Mouse (Mus musculus) frontal cortex, adult (tissue): ENCODE measurements around the gene Trim71.

ENCODE experiments used
- ATAC-seq: cut with Nextera tagmentation; 2 replicates; pipeline ENCODE4 v1.9.2; 2017; ENCODE audit warnings: mild to moderate bottlenecking, moderate library complexity, mixed read lengths; ENCODE audit not compliant: low TSS enrichment

Gene Trim71

GRCm38 (mm10) chr9:114563761-114564606, at the start of gene Trim71:
Gene Trim71 (minus strand): TSS chr9:114564369.
- peak; percentile 77 for ATAC-seq

DNA sequence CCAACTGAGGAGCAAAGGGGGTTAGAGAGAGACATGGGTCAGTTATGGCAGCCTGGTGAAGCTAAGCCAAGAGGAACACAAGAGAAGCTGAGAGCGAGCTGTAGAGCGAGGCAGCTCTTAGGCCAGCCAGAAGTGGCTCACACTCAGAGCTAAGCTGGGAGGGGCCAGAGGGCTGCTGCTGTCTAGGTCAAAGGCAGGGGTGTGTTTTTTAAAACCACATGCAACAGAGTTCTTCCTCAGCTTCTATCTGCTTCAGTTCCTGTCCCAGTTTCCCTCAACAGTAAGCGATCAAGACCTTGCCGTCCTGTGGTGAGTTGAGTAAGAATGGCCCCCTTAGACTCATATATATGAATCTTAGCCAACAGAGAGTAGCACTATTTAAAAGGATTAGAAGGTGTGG, 48.9 kb upstream of the Trim71 start:
- ATAC-seq = no peak

DNA sequence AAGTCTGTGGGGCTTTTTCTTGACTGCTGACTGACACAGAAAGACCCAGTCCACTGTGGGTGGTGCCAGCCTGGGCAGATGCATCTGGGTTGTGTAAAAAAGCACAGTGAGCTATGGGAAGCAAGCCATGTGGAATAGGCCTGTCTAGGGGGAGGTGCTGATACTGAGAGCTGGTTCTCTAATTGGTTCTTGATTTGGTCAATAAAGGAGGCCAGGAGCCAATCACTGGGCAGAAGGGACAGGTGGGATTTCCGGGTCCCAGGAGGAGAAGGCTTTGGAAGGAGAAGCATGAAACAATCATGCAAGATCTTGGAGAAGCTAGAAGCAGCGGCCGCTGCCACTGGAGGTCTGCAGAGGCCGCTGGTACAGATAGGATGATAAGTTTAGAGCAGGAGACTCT, 48.4 kb upstream of the Trim71 start:
- no peak for ATAC-seq

DNA sequence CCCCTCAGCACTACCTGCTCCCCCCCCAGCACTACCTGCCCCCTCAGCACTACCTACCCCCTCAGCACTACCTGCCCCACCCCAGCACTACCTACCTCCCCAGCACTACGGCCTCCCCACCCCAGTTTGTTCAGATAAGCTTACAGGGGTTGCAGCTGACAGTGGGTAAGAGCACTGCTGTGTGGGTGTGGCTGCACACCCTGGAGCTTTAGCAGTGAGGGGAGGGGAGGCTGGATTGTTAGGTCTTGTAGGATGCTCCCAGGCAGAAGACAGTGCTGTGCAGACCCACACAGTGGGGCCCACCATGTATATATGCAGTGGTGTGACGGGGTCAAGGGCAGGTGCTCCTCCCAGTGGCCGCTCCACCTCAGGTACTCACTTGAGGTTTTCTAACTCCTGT, 46.1 kb upstream of the Trim71 start:
- no peak for ATAC-seq

- ATAC-seq = no peak
Observed at GRCm38 (mm10) chr9:114603876-114604540, 39.8 kb upstream of the Trim71 start.

DNA sequence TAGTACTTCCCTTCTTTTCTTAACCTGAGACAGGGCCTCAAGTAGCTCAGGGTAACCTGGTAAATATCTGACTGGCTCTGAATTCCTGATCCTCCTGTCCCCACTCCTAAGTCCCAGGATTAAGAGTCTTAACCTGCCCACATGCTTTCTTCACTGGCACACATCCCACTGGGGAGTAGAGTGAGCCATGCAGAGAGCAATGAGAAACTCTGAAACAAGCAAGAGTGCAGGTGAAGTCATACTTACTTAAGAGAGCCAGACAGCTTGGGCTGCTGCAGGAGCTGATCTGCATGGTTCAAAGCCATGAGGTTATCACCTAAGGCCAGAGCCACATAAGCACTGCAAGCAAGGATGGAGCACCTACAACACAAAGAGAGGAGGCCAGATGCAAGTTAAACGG, 36.9 kb upstream of the Trim71 start:
- ATAC-seq = no peak

DNA sequence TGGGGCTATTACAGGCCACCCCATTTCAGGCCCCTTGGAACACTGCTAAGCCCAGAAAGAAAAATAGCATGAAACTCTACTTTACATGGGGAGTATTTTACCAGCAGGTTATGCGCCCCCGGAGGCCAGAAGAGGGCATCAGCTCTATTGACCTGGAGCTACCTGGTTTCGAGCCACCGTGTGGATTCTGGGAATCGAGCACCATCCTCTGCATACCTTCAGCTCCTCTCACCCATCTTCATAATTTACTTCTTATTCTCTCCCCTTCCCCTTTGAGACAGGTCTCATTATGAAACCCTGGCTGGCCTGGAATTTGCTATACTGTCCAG, 20.8 kb upstream of the Trim71 start:
- no peak for ATAC-seq

GRCm38 (mm10) chr9:114584183-114585016, 20.2 kb upstream of the Trim71 start:
- ATAC-seq = no peak

- ATAC-seq = peak; percentile 78
Observed at GRCm38 (mm10) chr9:114583812-114584182, 19.6 kb upstream of the Trim71 start.

DNA sequence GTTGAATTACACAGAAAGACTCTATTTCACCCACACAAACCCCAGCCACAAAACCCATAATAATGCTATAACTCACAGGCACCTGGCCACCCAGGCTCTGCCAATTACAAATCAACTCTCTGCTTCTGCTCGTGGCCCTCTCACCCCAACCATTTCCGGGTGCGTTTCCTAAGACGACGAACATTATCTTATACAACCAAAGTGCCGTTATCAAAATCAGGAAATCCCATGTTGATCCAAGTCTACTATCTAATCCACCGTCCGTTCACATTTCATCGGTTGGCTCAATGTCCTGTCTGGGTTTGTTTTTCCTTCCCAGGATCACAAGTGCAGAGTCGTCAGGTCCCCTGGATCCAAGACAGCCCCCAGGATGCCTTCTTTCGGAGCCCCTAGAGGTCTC, 14.5 kb upstream of the Trim71 start:
- ATAC-seq = no peak

- ATAC-seq = no peak
Observed at GRCm38 (mm10) chr9:114576001-114576400, 11.8 kb upstream of the Trim71 start.

DNA sequence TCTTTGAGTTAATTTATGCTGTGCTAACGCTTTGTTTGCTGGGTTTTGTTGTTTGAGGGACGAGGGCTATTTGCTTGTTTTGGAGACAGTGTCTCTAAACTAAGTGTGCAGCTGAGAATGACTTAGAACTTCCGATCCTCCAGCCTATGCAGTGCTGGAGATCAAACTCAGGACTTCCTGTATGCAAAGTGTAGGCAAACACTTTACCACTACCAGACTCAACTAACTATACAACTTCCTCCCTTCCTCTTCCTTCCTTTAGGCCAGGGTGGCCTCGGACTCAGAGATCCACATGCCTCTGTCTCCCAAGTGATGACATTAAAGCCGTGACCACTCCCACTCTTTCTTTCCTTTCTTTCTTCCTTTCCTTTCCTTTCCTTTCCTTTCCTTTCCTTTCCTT, 9.4 kb upstream of the Trim71 start:
- no peak for ATAC-seq

- no peak for ATAC-seq
Observed at GRCm38 (mm10) chr9:114568682-114569474, 4.7 kb upstream of the Trim71 start.

DNA sequence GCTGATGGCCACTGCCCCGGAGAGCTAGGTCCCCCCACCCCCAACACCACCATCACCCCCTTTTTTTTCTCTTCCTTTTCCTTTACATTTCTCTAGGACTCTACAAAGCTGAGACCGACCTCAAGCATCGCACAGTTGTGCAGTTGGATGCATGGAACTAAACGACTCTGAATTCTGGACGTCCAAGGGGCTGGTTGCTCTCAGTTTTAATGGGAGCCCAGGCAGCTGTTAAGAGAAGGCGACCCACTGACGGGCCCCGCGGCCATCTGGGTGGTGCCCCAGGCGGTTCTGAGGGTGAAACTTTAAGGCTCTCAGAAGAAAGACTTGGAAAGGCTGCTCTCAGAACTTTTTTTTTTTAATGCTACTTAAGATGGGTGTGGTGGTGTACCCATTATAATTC, 498 bp upstream of the Trim71 start:
- ATAC-seq = no peak

GRCm38 (mm10) chr9:114562919-114563751, 1.0 kb downstream of the Trim71 start:
- ATAC-seq = peak; percentile 41; the same call in 1 of the 2 replicates

- ATAC-seq = no peak
Observed at GRCm38 (mm10) chr9:114562031-114562918, 1.9 kb downstream of the Trim71 start.

GRCm38 (mm10) chr9:114561671-114561971, 2.5 kb downstream of the Trim71 start:
- ATAC-seq = no peak

DNA sequence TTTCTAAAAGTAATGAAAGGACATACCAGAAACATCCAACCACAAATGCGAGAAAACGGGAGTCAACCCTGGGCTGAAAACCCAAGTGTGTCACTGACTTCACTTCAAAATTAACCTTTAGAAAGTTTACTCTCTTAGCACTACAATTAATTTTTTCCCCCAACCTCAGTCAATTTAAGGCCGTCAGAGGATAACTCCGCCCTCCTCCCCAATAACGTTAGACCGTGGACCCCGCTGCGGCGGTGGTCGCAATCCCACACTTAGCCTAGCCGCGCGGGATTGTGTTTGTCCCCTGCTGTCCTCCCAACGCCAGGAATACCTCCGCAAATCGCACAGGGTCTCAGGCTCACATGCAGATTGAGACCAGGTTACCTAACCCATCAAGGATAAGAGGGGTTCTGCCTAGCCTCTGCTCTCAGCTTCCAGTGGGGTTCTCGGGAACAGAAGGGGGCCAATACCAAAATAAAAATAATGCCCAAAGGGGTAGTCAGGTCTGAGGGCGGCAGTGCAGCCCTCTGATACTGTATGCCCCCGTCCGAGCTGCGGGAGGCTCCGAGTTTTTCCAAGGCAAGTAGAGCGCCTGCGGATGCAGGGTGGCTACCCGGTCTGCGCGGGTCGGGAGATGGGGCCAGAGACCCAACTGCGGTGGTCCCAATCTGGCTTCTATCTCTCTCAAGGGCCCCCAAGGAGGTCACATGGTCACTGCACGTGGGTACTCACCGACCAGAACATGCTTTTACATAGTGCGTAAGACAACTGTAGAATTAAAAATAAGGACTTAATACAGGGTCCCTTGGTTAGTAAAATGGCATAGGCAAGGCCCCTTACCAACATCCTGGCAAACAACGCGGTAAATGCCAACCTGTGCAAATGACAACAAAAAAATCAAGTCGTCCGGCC, 3.1 kb downstream of the Trim71 start:
- no peak for ATAC-seq

GRCm38 (mm10) chr9:114560141-114560540, 4.0 kb downstream of the Trim71 start:
- no peak for ATAC-seq
